Mouse (Mus musculus) ES-Bruce4 (cell line): Measurements from ENCODE around the gene Spg11.

Experiments
- CTCF ChIP-seq: IDR thresholded peaks from one replicate; pipeline ENCODE4 v1.8.1; 2011; ENCODE audit warnings: low read depth, low read length
- POLR2A ChIP-seq: IDR thresholded peaks from one replicate; pipeline ENCODE4 v1.8.1; 2011; ENCODE audit warnings: low read length; ENCODE audit not compliant: insufficient read depth

DNA sequence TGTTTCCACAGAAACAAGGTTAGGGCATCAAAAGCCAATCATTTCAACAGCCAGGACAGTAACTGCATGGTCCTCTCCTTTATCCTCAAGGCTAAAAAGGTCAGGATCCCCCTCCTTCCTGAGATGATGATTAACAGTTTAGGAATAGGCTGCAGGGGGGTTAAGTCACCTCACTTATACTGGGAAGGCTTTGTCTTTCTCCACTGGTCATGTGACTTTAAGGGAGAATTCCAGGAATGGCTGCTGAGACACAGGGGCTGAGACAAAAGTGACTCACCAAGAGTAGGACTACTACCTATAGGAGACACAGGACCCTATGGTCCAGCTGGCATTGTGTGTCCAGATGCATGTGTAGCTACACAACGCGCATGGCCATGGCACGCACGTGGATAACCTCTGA lies 9.4 kb upstream of the Spg11 start:
- no peak for TF ChIP-seq CTCF
- no peak for TF ChIP-seq POLR2A
